Mouse (Mus musculus): Measurements from ENCODE around the gene Prkd2.

Prkd2 gene

DNA sequence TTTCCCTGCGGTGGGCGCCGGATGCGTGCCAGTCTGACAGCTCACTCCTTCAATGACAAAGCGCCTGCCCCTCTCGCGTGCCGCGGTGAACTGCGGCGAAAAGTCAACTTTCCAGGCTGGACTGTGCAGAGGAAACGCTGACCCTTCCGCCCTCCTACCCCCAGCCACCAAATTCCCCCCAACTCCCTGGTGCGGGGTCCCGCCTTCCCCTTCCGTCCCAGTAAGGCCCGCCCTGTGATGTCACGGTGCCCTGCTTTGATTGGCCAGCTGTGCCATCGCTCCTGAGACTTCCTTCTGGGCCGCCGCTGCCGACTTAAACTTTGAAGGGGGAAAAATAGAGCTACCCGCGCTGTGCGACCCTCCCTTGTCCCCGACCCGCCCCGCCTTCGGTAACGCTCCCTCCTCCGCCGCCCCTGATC lies at the start of gene Prkd2:
Gene Prkd2, plus strand, starts transcription at position 258 of the 419 bp plus-strand sequence.
- in situ Hi-C loops (cut with MboI, MseI) = no loop called here

DNA sequence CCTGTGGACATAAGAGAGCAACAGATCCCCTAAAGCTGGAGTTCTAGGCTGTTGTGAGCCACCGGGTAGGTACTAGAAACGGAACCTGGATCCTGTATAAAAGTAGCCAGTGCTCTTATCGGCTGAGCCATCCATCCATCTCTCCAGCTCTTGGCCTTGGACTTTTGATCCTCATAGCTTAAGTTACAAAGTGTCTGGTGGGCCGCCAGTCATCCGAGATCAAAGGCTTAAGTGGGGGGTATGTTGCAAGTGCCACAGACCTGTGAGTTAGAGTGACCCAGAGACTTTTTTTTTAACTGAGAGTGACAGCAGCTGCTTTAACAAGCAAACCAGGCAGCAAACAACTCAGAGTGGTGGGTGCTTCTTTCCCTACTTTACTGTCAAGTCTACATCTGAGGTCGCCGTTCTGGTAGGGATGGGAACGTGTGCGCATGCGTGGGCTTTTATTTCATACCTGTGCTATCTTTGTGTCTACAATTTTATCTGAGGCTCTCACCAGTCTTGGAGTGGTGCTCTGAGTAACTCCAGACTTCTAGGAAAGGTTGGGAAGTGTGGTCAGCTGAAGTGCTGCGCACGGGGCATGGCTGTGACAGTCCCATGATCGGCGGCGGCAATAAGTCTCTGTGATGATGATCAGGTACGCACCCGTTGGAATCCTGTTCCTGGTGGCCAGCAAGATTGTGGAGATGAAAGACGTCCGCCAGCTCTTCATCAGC lies 49.5 kb upstream of the Prkd2 start:
- in situ Hi-C loops (cut with MboI, MseI) = no loop called here

DNA sequence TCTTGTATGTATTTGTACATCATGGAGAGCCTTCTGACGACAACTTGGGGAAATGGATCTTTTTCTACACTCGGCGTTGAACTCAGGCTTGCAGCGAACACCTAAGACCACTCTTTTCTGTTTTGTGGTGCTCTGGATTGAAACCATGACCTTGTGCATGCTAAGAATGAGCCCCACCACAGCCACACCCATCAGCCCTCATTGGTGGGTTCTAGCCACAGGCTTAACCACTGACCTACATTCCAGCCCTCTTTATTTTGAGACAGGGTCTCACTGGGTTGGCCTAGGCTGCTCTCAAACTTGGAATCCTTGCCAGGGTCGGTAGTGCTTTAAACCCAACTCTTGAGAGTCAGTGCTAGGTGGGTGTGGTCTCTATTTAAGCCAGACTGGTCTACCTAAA lies 47.8 kb upstream of the Prkd2 start:
- in situ Hi-C loops (cut with MboI, MseI) = no loop called here

DNA sequence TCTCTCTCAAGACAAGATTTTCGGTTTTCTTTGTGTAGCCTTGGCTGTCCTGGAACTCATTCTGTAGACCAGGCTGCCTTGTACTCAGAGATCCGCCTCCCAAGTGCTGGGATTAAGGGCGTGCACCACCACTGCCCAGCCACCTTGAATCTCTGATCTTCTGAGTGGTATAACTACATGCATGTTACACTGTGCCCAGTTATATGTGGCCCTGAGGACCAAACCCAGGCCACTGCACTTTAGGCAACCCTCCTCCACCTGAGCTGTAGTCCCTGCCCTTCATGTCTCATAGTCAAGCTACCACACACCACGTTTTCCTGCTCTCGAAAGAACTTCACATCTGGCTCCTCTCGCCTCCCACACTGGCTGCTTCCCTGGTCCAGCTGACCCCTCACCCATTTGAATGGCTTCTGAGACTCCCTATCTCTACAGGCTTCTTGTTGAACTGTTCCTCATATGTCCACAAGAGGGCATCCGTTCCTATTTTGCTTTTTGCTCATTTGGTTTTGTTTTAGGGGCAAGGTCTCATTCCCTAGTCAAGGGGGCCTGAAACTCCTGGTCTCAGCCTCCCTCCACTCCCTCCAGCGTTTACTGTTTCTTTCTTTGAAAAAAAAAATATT lies 38.2 kb upstream of the Prkd2 start:
- in situ Hi-C loops (cut with MboI, MseI) = loop anchor here (5.0 kb wide), 1 partner anchor 57 kb away; no protein-coding TSS in a partner anchor

DNA sequence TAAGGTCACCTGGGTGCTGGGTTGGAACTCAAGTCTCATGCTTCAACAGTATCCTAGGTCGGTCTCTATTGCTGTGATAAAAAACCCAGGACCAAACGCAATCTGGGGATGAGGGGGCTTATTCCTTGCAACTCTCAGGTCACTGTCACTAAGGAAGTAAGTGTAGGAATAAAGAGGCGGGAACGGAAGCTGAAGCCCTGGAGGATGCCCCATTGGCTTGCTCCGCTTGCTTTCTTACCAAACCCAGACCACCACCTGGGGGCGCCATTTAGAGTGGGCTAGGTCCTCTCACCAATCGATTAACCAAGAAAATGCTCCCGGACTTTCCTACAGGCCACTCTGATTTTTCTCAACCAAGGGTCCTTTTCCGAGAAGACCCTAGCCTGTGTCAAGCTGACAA lies 34.8 kb upstream of the Prkd2 start:
- in situ Hi-C loops (cut with MboI, MseI) = no loop called here

DNA sequence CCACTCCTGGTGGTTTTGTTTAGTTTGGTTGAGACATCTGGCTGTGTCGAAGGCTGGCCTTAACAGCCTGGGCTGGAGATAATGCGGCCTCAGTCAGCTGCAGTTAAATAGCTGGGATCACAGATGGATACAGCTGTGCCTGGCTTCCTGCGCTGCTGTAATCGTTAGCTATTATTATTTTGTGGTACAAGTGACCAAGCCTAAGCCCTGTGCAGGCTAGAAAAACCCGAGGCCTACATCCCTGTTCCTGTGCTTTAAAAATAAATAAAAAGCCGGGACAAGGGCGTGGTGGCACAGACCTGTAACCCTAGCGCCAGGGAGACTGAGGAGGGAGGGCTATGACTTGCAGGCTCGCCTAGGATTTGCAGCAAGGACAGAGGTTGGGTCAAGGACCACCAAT lies 34.1 kb upstream of the Prkd2 start:
- in situ Hi-C loops (cut with MboI, MseI) = no loop called here

DNA sequence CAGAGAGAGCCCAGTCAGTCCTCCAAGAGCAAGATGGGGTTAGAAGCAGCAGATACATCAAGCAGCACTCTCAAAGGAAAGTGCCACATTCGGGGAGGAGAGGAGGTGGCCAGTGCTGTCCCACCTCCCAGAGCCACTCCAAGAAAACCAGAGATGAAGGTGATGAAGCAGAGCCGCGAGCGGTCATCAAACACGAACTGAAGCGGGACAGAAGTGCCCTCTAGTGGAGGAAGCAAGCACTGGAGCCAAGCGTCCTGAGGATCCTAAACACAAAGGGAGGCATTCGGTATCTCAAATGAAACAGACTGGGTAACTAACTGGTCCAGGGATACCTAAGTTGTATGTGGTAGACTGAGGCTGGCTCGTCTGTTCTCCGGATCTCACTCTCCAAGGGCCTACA lies 33.0 kb upstream of the Prkd2 start:
- in situ Hi-C loops (cut with MboI, MseI) = no loop called here

DNA sequence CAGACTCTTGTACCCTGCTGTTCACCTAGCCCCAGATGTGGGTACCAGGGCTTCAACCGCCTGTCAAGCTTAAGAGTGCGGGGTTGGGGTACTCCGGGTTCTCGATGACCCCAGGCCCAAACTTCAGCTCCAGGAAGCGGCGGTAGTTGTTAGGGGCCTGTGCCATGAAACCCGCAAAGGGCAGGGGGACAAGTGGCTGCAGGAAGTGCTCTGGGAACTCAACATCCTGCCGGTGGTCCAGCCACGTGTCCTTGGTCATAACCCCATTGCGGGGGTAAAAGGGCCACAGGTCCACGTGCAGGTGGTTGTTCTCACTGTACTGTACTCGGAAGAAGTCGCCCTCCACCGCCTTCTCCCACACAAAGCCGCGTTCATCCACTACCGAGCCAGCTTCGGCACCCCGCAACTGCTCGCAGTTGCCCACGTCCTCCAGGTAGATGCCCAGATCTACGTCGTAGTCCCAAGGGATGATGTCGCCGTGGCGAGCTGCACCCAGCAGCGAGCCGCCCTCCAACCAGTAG lies 32.2 kb upstream of the Prkd2 start:
- in situ Hi-C loops (cut with MboI, MseI) = no loop called here

DNA sequence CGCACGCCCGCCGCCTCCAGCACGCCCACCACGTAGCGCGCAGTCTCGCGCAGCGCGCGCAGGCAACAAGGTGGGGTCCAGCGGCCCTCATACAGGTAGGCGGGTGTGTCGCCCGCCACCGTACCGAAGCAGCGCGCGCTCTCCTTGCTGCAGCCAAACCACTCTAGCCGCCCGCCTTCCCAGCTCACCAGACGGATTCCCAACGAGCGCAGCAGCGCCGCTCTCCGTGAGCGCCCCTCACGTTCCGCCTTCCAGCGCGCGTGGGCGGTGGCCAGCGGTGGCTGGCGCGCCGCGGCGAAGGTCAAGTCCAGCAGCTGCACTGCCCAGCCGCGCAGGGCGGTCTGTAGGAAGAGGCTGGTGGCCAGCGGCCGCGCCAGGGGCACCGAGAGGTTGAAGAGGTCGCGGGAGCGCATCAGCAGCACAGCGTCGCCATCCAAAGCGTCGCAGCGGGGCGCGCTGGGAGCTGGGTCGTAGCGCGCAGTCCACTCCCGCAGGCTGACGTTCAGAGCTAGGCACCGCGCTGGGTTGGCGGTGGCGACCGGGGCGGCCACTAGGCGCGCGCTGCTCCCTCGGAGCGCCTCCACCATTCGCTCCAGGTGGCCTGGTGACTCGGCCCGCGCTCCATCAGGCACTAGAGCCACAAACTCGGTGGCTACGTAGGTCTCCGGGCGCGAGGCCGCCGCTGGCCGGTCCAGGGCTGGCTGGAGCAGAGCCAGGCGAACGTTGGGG lies 31.6 kb upstream of the Prkd2 start:
- in situ Hi-C loops (cut with MboI, MseI) = no loop called here

DNA sequence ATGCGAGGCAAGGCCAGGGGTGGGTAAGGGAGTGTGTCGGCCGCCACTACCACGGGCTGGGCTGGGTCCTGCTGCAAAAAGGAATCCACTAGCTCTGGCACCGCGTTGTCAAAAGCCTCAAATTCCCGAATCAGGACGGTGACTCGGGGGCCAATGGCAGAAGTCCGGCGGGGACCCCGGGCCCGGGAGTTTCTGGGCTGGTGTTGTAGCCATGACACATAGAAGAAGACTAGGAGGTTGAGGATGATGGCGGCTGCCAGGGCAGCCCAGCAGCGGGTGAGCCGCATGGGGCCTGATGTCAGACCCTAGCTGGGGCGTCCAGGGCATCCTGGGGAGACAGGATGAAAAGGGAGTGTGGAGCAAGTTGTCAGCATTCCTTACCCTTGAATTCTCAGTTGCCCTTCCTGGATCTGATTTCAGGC lies 31.0 kb upstream of the Prkd2 start:
- in situ Hi-C loops (cut with MboI, MseI) = no loop called here

DNA sequence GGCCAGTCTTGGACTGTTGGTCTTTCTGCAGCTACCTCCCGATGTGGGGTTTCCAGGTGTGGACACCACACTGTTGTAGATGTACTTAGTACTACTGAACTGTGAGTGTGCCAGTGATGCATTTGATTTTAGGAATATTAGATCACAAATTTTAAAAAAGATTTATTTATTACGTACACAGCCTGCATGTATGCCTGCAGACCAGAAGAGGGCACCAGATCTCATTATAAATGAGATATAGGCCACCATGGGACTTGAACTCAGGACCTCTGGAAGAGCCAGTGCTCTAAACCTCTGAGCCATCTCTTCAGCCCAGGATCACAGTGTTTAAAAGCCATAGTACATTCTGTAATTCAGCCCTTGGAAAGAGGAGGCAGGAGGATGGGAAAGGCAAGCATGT lies 30.2 kb upstream of the Prkd2 start:
- in situ Hi-C loops (cut with MboI, MseI) = no loop called here

DNA sequence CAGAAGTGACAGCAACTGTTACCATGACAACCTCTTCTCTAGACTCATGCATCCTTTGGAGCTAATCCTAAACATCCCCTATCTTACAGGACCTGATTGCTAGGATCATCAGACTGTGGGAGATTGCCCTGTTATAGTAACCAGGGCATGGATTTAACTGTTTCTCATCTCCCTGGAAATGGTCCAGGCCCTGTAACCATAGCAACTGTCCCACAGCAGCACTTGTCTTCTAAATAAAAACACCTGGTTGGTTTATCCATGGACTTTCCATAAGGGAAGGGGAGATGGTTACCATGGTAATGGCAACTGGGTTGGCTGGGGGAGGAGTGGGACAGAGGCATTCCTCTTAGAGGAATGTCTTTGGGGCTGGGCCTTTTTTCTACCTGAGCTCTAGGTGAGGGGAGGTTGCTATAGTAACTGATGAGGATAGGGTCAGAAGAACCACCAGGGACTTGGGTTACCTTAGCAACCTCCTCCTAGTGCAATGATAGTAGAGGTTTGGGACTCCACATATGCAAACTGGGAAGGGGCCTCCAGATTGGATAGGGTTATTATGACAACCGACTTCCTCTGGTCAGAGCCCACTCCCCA lies 27.3 kb upstream of the Prkd2 start, which contains the start of gene Strn4:
Gene Strn4, plus strand, starts transcription at position 539 of the 591 bp plus-strand sequence.
- in situ Hi-C loops (cut with MboI, MseI) = loop anchor here (5.0 kb wide), 2 partner anchors 42 to 107 kb away; partner anchors contain the start of gene Calm3 (in 2 of the 2)

DNA sequence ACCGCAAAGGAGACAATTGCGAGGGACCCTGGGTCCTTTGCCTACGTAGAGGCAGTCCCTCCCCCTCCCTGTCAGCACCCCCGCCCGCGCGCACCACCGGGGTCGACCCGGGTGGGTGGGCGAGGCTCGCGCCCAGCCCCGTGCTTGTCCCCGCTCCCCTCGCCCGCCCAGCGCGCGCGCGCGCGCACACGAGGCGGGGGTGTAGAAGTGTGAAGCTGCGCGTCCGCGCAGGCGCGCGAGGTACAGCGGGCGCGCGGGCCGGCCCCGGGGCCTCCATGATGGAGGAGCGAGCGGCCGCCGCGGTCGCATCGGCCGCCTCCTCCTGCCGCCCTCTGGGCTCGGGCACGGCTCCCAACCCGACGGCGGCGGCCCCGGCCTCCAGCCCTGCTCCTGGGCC lies 26.6 kb upstream of the Prkd2 start:
- in situ Hi-C loops (cut with MboI, MseI) = loop anchor here (5.0 kb wide), 2 partner anchors 41 to 106 kb away; partner anchors contain the start of gene Calm3 (in 2 of the 2)

DNA sequence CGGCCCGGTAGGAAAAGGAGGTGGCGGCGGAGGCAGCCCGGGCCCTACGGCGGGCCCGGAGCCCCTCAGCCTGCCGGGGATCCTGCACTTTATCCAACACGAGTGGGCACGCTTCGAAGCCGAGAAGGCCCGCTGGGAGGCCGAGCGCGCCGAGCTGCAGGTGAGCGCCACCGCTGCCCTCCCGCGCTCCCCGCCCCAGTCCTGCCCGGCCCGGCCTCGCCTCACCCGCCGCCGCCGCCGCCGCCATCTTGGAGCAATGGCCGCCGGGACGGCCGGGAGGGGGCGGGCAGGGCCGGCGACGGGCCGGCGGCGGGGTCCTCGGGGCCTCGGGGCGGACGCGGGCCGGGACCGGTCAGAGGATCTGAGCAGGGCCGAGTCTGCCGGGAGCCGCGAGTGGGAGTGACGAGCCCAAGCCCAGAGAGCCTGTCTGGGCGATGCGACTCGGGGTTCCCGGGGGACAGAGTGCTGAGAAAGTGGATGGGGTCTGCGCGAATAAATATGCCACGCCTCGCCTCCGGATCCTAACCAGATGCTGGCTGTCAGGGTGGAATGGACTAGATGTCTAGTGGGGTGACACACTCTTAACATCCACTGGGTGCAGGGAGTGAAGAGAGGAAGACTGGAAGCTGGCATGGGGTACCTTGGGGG lies 26.1 kb upstream of the Prkd2 start, which contains the start of gene Fkrp:
Gene Fkrp, minus strand, starts transcription at position 258 of the 648 bp plus-strand sequence.
- in situ Hi-C loops (cut with MboI, MseI) = loop anchor here (5.0 kb wide), 2 partner anchors 41 to 106 kb away; partner anchors contain the start of gene Calm3 (in 2 of the 2)

DNA sequence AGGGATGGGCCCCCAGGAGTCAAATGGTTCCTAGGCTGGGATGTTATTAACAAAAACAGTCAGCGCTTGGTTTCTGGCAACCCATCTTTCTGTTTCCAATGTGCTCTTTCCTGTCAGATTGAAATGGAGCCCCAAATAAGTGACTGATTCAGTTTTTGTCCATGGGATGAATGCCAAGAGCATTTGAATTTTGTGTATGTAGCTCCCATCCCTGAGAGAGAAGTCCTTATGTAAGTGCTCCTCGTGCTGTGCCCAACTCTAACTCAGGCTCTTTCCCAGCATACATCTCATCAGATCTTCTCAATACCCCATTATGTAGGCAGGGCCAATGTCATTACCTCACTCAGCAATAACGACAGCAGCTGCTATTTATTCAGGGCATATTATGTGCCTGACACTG lies 25.0 kb upstream of the Prkd2 start:
- in situ Hi-C loops (cut with MboI, MseI) = loop anchor here (5.0 kb wide), 2 partner anchors 40 to 105 kb away; partner anchors contain the start of gene Calm3 (in 2 of the 2)

DNA sequence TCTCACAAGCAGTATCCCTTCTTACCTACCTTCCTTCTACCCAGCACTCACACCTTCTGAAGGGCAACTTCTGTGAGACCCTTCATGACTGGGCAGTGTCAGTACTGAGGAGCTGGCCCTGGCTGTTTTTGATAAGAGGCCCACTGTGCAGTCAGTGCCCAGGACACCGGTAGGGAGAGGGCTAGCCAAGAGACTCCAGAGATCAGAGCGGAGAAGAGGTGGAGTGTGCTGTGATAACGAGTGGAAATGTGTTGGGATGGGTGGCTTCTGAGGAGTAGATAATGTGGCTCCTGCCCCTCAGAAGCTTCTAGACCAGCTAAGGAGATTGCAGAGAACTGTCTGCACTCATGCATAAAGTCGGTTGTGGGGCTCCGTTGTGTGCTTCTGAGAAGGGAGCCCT lies 22.9 kb upstream of the Prkd2 start:
- in situ Hi-C loops (cut with MboI, MseI) = loop anchor here (5.0 kb wide), 2 partner anchors 38 to 103 kb away; partner anchors contain the start of gene Calm3 (in 2 of the 2)

DNA sequence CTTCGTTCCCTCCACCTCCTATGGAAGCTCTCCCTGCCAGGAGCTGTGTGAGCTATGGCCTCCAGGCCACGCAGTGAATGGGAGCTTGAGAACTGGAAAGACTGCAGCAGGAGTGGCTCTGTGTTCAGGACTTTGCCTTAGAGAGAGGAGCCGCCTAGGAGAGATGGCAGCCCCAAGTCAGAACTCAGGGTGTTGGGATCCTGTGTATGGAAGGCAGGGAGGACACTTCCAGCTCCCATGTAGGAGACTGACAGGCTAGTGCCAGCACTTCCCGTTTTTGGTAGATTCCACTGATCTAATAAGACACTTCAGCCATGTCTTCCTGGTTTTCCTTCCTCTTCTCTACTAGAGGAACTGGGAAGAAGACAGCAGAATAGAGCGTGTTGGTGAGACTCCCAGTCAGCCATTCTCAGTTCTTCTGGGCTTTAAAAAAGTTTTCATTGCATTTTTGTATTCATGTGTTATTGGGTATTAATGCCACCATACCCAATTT lies 22.4 kb upstream of the Prkd2 start:
- in situ Hi-C loops (cut with MboI, MseI) = no loop called here

DNA sequence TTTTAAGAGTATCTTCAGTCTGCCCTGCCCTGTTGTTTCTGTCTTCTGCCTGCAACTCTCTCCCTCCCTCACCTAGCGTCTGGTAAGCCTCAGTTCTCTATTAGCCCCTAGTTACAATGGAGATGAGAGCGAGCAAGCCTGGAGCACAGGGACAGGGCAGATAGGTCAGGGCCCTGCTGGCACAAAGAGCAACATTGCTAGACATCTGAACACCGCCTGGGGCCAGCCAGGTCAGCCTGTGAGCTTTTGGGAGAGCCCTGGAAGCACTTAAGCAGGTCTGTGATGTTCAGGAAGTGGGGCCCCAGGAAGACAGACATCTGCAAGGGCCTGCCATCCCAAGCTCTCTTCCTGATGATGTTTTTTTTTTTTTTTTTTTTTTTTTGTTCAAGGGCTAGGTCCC lies 21.6 kb upstream of the Prkd2 start:
- in situ Hi-C loops (cut with MboI, MseI) = no loop called here

DNA sequence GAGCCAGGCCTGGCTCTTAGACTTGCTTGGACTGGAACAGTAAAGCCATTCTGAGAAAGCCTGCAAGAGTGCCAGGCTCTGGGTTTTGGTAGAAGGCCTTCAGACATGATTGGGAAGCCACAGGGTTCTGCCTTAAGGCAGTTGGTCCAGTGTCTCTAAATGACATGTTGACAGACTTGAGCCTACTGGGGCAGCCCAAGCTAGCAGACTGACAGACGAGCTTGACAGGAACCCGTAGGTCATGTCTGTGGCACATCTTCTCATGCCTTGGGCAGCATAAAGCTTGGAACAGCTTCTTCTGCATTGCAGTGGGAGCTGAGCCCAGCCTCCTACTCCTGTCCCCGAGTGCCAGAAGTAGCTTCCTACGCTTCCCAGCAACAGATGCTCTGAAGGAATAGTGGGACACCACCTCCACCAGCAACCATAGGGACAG lies 21.0 kb upstream of the Prkd2 start:
- in situ Hi-C loops (cut with MboI, MseI) = no loop called here

DNA sequence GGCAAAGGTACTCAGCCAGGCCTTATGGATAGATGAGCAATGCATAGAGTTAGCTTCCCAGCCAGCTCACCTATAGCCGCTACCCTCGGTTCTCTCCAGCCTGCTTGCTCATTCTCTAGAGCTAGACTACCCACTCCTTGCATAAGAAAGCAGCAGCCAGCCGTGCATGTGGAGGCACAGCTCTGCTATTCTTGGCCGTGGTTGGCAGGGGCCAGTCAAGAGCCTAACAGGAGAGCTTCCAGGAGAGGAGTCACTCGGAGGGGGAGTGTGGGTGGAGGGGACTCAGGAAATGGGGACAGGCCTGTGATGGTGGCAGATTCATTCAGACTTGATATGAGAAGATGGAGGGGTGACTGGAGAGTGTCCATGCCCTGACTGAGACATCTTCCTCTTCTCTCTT lies 19.0 kb upstream of the Prkd2 start:
- in situ Hi-C loops (cut with MboI, MseI) = no loop called here

DNA sequence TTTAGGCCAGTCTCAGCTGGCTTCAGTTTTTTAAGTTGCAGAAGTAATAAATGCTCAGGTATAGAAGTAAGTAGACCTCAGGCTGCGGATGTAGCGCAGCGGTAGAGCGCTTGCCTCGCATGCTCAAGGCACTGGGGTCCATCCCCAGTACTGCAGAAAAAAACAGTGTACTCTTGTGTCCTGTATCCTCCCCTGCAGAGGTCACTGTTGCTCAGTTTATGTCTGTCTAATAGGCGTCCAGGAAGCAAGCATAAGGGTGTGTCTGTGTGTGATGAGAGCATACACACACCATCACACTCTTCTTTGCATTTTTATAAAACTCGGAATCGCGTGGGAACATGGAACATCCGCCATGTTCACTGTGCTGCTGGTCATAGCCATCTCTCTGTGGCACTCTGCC lies 16.9 kb upstream of the Prkd2 start:
- in situ Hi-C loops (cut with MboI, MseI) = no loop called here
